Mouse (Mus musculus) bone marrow, adult 2 months (tissue): ENCODE results near the gene Gm17455.

Experiments
- CTCF ChIP-seq: fragments of 200-500 bp; IDR thresholded peaks from 2 replicates; pipeline ENCODE4 v1.5.1; 2011; ENCODE audit warnings: low read length, control low read depth; ENCODE audit not compliant: control insufficient read depth, insufficient read depth
- POLR2A ChIP-seq: fragments of 200-500 bp; IDR thresholded peaks from 2 replicates; pipeline ENCODE4 v1.6.1; 2011; ENCODE audit warnings: low read depth, mild to moderate bottlenecking, control low read depth, low read length, borderline replicate concordance; ENCODE audit not compliant: control insufficient read depth

GRCm38 (mm10) chr10:60443078-60443477, 43.6 kb downstream of the Gm17455 start:
- TF ChIP-seq POLR2A (no peak), CTCF (peak; percentile 54; the same call in 1 of the 2 replicates)
